Mouse (Mus musculus): ENCODE measurements around the gene Srgap1. TPM values are rescaled to one million over a fixed set of nuclear protein-coding genes. Genes with fewer than 3 reads are reported as not detected.

The Srgap1 gene
- polyA plus RNA-seq, 1 experiment from 2014 or later = 1.3 TPM

Other genes starting within 250 kb of the Srgap1 start
- gene Rxylt1, start 50.1 kb upstream of the Srgap1 start, polyA plus RNA-seq (2015; fragmentation: Nextera tagmentation; extraction: Ambion mirVana) = 10.2 and 11.0 TPM in 2 replicates

All from liver, embryonic 15.5 days (tissue).